Mouse (Mus musculus) naive thymus-derived CD4-positive, alpha-beta T cell, adult 5 months (primary cell): ENCODE results near the gene Cnr1. TPM values are rescaled to one million over a fixed set of nuclear protein-coding genes. Genes with fewer than 3 reads are reported as not detected.

Experiments
- polyA plus RNA-seq: library from polyadenylated mRNA; unstranded; fragments of 100-300 nt; shearing (Covaris generic); gene quantifications from one replicate; pipeline ENCODE4 v1.2.1, GENCODE M21; 2017

Cnr1 gene
- not detected for polyA plus RNA-seq

GRCm38 (mm10) chr4:33924234-33924888 lies at the start of gene Cnr1:
Gene Cnr1, plus strand, starts transcription at chr4:33924593.

Other genes starting within 250 kb of the Cnr1 start
- gene Spaca1, start 125.6 kb downstream of the Cnr1 start, polyA plus RNA-seq: 3.9 TPM